Mouse (Mus musculus): ENCODE data around the gene Kcnma1. TPM values are rescaled to one million over a fixed set of nuclear protein-coding genes. Genes with fewer than 3 reads are reported as not detected.

Kcnma1 gene
- total RNA-seq, 1 experiment = 0.49 TPM

DNA sequence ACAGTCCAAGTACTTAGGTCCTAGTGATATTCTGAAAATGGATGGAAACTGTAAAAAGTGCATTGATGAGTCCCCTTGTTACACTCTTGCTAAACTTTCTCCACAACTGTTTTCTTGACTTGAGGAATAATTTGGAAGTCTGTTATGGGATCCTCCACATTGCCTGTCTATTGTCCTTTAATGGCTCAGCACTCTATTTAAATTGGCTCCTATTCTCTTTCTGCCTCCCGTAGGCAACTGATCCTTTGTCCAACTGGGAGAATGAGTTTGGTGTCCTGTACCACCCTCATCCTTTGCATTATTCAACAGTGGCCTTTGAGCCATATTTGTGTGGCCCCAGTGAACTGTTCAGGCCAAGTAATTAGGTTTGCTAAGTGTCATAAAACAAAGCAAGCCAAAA lies 616.6 kb downstream of the Kcnma1 start:
- peak; percentile 43 for DNase-seq (ENCODE audit: low read depth, low spot score)
- TF ChIP-seq MAFK (IDR thresholded peaks at IDR 0.05; ENCODE audit: insufficient read depth, low read depth, low read length) (no peak), CHD2 (IDR thresholded peaks at IDR 0.05; ENCODE audit: low read depth, low read length) (no peak), ZNF384 (IDR thresholded peaks at IDR 0.05; ENCODE audit: low read depth, low read length) (no peak), ZC3H11A (IDR thresholded peaks at IDR 0.05; ENCODE audit: borderline replicate concordance, low read depth, low read length) (no peak), HCFC1 (IDR thresholded peaks at IDR 0.05; ENCODE audit: borderline replicate concordance, insufficient read depth, low read length) (no peak)
- Histone ChIP-seq H3K27ac (ENCODE audit: insufficient read depth, low read depth, low read length, poor library complexity, severe bottlenecking) (no peak overlapping the region), H3K4me3 (ENCODE audit: insufficient read depth in 1 of 2, low read depth in 1 of 2, low read length in 2 of 2, poor library complexity in 1 of 2, severe bottlenecking in 1 of 2) (no peak overlapping the region), H3K9me3 (ENCODE audit: control insufficient read depth, insufficient read depth, low read depth, low read length) (no peaks in the 10 kb centered on the region), H3K9ac (ENCODE audit: insufficient read depth, low read depth, low read length, poor library complexity, severe bottlenecking) (no peak overlapping the region), H3K36me3 (ENCODE audit: control insufficient read depth, insufficient read depth, low read length, poor library complexity, severe bottlenecking) (no peaks in the 10 kb centered on the region), H3K4me1 (ENCODE audit: control insufficient read depth in 2 of 2, insufficient read depth in 2 of 2, low read length in 2 of 2, poor library complexity in 1 of 2) (peaks cover 2 to 5% of the 10 kb centered on the region in 2 experiments; a peak in 3 of 4 replicates)
- in situ Hi-C loops (cut with MboI; ENCODE audit: low sequenced_read_pairs in 2 of 2, unreplicated experiment in 2 of 2) = no loop called here

DNA sequence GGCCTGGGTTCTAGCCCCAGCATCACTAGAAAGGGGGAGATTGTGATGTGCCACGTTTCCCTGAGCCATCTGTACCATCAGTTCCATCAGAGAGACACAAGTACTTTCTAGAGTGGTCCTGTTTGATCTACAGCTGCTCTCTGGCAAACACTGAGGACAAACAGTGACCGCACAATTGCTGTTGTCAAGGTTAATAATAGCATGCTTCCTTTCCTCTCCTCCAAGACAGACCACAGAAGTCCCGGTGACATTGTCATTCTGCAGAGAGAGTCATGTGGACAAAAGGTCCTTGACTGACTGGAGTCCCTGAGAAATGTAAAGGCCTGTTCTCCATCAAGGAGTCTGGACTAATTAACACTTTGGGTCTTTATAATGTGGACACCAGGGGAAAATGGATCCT lies 622.7 kb downstream of the Kcnma1 start:
- Histone ChIP-seq H3K27ac (ENCODE audit: insufficient read depth, low read depth, low read length, poor library complexity, severe bottlenecking) (no peak overlapping the region), H3K4me3 (ENCODE audit: insufficient read depth in 1 of 2, low read depth in 1 of 2, low read length in 2 of 2, poor library complexity in 1 of 2, severe bottlenecking in 1 of 2) (no peak overlapping the region), H3K9me3 (ENCODE audit: control insufficient read depth, insufficient read depth, low read depth, low read length) (no peaks in the 10 kb centered on the region), H3K9ac (ENCODE audit: insufficient read depth, low read depth, low read length, poor library complexity, severe bottlenecking) (no peak overlapping the region), H3K36me3 (ENCODE audit: control insufficient read depth, insufficient read depth, low read length, poor library complexity, severe bottlenecking) (no peaks in the 10 kb centered on the region), H3K4me1 (ENCODE audit: control insufficient read depth in 2 of 2, insufficient read depth in 2 of 2, low read length in 2 of 2, poor library complexity in 1 of 2) (no peaks in the 10 kb centered on the region)
- DNase-seq (ENCODE audit: low read depth, low spot score) = no peak
- in situ Hi-C loops (cut with MboI; ENCODE audit: low sequenced_read_pairs in 2 of 2, unreplicated experiment in 2 of 2) = no loop called here
- TF ChIP-seq ZNF384 (IDR thresholded peaks at IDR 0.05; ENCODE audit: low read depth, low read length) = no peak
- TF ChIP-seq CHD2 (IDR thresholded peaks at IDR 0.05; ENCODE audit: low read depth, low read length) = no peak

DNA sequence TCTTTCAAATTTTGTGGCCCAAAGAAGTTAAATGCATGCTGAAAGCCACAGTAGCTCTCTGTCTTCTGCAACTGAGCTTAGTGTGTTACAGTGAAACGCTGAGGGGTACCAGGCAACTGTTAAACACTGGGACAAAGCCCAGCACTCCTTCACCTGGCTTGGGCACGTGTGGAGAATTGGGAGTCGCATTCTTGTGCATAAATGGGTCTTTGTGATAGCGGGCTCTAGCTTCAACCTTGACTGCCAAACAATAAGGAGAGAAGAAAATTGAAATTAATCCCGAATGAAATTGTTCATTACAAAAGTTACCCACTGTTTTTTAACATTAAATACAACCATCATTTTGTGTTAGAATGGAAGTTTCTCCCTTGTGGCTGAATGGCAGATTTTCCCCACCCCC lies 623.5 kb downstream of the Kcnma1 start:
- in situ Hi-C loops (cut with MboI; ENCODE audit: low sequenced_read_pairs in 2 of 2, unreplicated experiment in 2 of 2) = no loop called here
- H3K27ac ChIP-seq (ENCODE audit: insufficient read depth, low read depth, low read length, poor library complexity, severe bottlenecking) = no peak overlapping the region
- no peak overlapping the region for H3K4me3 ChIP-seq (ENCODE audit: insufficient read depth in 1 of 2, low read depth in 1 of 2, low read length in 2 of 2, poor library complexity in 1 of 2, severe bottlenecking in 1 of 2)
- no peaks in the 10 kb centered on the region for H3K36me3 ChIP-seq (ENCODE audit: control insufficient read depth, insufficient read depth, low read length, poor library complexity, severe bottlenecking)
- TF ChIP-seq ZNF384 (IDR thresholded peaks at IDR 0.05; ENCODE audit: low read depth, low read length) (no peak), MAFK (IDR thresholded peaks at IDR 0.05; ENCODE audit: insufficient read depth, low read depth, low read length) (no peak), HCFC1 (IDR thresholded peaks at IDR 0.05; ENCODE audit: borderline replicate concordance, insufficient read depth, low read length) (no peak), ZC3H11A (IDR thresholded peaks at IDR 0.05; ENCODE audit: borderline replicate concordance, low read depth, low read length) (no peak), CHD2 (IDR thresholded peaks at IDR 0.05; ENCODE audit: low read depth, low read length) (no peak)
- no peak overlapping the region for H3K9ac ChIP-seq (ENCODE audit: insufficient read depth, low read depth, low read length, poor library complexity, severe bottlenecking)
- no peaks in the 10 kb centered on the region for H3K4me1 ChIP-seq (ENCODE audit: control insufficient read depth in 2 of 2, insufficient read depth in 2 of 2, low read length in 2 of 2, poor library complexity in 1 of 2)
- no peak for DNase-seq (ENCODE audit: low read depth, low spot score)
- no peaks in the 10 kb centered on the region for H3K9me3 ChIP-seq (ENCODE audit: control insufficient read depth, insufficient read depth, low read depth, low read length)

DNA sequence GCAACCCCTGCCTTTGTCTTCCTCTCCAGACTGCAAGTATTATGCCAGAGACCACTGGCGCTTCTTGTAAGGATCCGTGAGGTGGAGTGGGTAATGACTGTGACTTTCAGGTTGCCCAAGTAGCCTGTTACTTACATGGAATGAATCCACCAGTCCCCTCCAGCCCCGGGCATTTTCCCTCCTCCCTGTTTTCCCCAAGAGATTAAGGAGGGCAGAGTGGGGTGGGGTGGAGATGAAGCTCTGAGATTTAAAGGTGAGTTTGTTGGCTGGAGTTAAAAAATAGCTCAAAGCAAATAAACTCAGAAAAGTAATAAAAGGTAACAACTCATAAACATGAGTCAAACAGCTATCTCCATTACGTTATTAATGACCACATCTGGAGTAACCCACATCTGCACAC lies 624.1 kb downstream of the Kcnma1 start:
- H3K27ac ChIP-seq (ENCODE audit: insufficient read depth, low read depth, low read length, poor library complexity, severe bottlenecking) = no peak overlapping the region
- TF ChIP-seq ZC3H11A (IDR thresholded peaks at IDR 0.05; ENCODE audit: borderline replicate concordance, low read depth, low read length) (no peak), MAFK (IDR thresholded peaks at IDR 0.05; ENCODE audit: insufficient read depth, low read depth, low read length) (no peak), ZNF384 (IDR thresholded peaks at IDR 0.05; ENCODE audit: low read depth, low read length) (no peak), HCFC1 (IDR thresholded peaks at IDR 0.05; ENCODE audit: borderline replicate concordance, insufficient read depth, low read length) (no peak), CHD2 (IDR thresholded peaks at IDR 0.05; ENCODE audit: low read depth, low read length) (no peak)
- no peak for DNase-seq (ENCODE audit: low read depth, low spot score)
- H3K4me3 ChIP-seq (ENCODE audit: insufficient read depth in 1 of 2, low read depth in 1 of 2, low read length in 2 of 2, poor library complexity in 1 of 2, severe bottlenecking in 1 of 2) = no peak overlapping the region
- no peaks in the 10 kb centered on the region for H3K9me3 ChIP-seq (ENCODE audit: control insufficient read depth, insufficient read depth, low read depth, low read length)
- in situ Hi-C loops (cut with MboI; ENCODE audit: low sequenced_read_pairs in 2 of 2, unreplicated experiment in 2 of 2) = no loop called here
- no peaks in the 10 kb centered on the region for H3K4me1 ChIP-seq (ENCODE audit: control insufficient read depth in 2 of 2, insufficient read depth in 2 of 2, low read length in 2 of 2, poor library complexity in 1 of 2)
- H3K9ac ChIP-seq (ENCODE audit: insufficient read depth, low read depth, low read length, poor library complexity, severe bottlenecking) = no peak overlapping the region
- H3K36me3 ChIP-seq (ENCODE audit: control insufficient read depth, insufficient read depth, low read length, poor library complexity, severe bottlenecking) = no peaks in the 10 kb centered on the region

DNA sequence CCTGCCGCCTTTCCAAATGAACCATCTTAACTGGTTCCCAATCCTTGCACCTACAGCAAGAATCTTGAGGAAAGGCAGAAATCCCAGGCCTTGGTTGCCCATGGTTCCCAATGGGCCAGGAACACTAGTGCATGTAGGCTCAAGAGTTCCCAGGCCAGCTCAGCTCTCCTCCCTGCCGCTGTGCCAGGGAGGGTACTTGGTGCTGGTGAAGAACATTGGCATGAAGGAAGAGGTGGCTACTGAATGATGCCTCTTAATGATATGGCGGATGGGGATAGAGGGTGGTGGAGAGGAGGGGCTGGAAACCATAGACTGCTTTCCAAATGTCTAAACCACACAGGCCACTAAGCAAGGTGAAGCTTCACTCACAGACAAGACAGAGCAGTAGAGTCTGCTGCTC lies 627.5 kb downstream of the Kcnma1 start:
- H3K9ac ChIP-seq (ENCODE audit: insufficient read depth, low read depth, low read length, poor library complexity, severe bottlenecking) = no peak overlapping the region
- H3K36me3 ChIP-seq (ENCODE audit: control insufficient read depth, insufficient read depth, low read length, poor library complexity, severe bottlenecking) = no peaks in the 10 kb centered on the region
- H3K4me3 ChIP-seq (ENCODE audit: insufficient read depth in 1 of 2, low read depth in 1 of 2, low read length in 2 of 2, poor library complexity in 1 of 2, severe bottlenecking in 1 of 2) = no peak overlapping the region
- DNase-seq (ENCODE audit: low read depth, low spot score) = no peak
- no peak overlapping the region for H3K27ac ChIP-seq (ENCODE audit: insufficient read depth, low read depth, low read length, poor library complexity, severe bottlenecking)
- no peaks in the 10 kb centered on the region for H3K9me3 ChIP-seq (ENCODE audit: control insufficient read depth, insufficient read depth, low read depth, low read length)
- in situ Hi-C loops (cut with MboI; ENCODE audit: low sequenced_read_pairs in 2 of 2, unreplicated experiment in 2 of 2) = no loop called here
- no peak for TF ChIP-seq CHD2 (IDR thresholded peaks at IDR 0.05; ENCODE audit: low read depth, low read length)
- TF ChIP-seq ZC3H11A (IDR thresholded peaks at IDR 0.05; ENCODE audit: borderline replicate concordance, low read depth, low read length) = no peak
- no peak for TF ChIP-seq HCFC1 (IDR thresholded peaks at IDR 0.05; ENCODE audit: borderline replicate concordance, insufficient read depth, low read length)
- no peaks in the 10 kb centered on the region for H3K4me1 ChIP-seq (ENCODE audit: control insufficient read depth in 2 of 2, insufficient read depth in 2 of 2, low read length in 2 of 2, poor library complexity in 1 of 2)

All from ES-E14 (cell line).